Mouse (Mus musculus) CD4-positive, CD25-positive, alpha-beta regulatory T cell, adult 4 months (primary cell): ENCODE results near the gene Gng12. TPM values are rescaled to one million over a fixed set of nuclear protein-coding genes. Genes with fewer than 3 reads are reported as not detected.

Experiments used
- ATAC-seq: one replicate; pipeline ENCODE4 v1.8.0; 2017
- polyA plus RNA-seq, 2 experiments: library from polyadenylated mRNA; unstranded; fragments of 100-300 nt; shearing (Covaris generic); gene quantifications; one replicate each; pipeline ENCODE4 v1.2.1; 2017

Gene Gng12
- polyA plus RNA-seq, 2 experiments from 2014 or later, result 15.8 to 21.0 TPM

DNA sequence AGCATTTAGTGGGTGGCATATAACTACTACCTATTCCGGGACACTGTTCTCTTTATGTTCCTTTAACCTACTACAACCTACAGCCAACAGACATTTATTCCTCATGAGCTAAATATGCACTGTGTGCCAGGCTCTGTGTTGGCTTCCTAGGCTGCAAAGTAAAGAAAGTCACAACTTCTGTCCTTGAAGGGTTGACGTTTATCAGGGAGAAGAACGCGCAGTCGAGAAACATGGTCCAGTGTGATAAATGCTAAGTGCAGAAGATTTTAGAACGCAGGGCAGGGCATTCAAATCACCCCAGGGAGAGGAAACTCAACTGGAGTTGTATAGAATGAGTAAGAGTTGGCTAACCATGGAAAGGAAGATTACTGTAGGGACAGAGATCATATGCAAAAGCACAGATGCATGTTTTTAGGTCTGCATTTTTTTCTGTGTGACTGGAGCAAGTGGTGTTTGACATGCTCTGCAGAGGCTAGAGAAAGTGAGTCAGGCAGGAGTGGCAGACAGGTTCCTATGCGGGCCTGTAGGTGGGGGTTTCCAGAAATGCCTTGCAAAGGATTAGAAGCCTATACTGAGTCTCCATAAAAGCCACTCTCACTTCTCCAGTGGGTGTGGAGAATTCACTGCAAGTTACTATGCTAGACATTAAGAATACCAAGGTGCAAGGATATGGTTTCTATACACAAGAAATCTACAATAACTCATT, 161.9 kb downstream of the Gng12 start:
- ATAC-seq, result no peak

DNA sequence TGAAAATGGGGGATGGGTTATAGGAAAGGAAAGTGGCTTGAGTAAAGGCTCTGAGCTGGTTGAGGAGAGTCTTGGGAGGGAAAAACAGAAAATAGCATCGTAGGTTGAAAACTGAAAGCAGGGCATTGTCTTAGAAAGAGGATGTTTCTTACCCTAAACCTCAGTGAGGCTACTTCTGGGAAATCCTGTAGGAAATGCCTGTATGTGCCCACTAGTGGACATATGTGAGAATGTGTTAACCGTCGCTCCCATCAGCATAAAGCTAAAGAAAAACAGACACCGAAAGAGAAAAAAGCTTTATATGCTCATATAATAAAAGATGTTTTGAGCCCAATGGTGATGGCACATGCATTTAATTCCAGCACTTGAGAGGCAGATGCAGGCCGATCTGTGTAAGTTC, 163.9 kb downstream of the Gng12 start:
- no peak for ATAC-seq

DNA sequence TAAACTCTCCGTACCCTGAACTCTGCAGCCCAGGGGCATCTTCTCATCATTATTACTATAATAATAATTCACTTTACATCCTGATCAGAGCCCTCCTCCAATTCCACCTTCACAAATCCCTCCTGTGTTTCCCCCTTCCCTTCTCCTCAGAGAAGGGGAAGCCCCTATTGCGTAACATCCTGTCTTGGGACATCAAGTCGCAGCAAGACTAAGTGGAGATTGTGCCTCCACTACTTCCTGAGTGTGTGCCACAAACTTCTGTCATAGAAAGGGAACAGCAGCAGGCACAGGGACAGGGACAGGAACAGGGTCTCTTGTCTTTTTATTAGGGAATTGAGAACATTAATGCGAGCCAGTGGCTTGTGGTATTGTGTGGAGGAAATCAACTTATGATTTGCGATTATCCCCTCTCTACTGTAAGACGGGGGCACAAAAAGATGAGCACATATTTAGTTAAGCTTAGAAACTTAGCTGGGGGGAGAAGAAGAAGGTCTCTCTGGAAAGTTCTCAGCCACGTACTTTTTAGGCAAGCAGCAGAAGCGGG, 173.1 kb downstream of the Gng12 start:
- ATAC-seq, result peak; percentile 98

DNA sequence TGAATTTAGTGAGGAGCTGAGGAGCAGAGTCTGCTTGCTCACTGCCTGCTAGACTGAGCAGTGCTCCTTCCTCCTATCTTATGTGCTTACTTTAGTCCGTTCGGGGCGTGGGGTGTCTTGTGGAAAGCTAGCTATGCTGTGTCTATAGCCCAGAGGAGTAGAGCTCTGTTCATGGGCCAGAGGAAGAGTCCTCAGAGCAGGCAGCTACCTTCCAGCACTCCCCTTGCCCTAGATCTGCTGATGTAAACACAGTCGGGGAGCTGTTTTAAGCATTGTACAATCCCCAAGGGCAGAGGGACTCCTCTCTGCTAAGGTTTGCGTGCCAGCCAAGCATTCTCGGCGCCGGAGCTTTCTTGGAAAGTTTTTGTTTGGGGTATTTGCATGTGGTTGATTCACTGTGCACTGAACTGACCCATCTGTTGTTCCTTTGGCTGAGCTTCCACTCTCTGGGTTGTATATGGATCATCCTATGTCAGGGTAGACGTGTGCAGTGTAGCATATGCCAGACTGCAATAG, 173.7 kb downstream of the Gng12 start:
- peak; percentile 37 for ATAC-seq

Other genes starting within 250 kb of the Gng12 start
- not detected for gene Vmn1r35, start 210.5 kb upstream of the Gng12 start, polyA plus RNA-seq
- gene Vmn1r36, start 177.2 kb upstream of the Gng12 start, polyA plus RNA-seq, result not detected
- gene Vmn1r37, start 167.0 kb upstream of the Gng12 start, polyA plus RNA-seq, result not detected
- gene Vmn1r38, start 113.8 kb upstream of the Gng12 start, polyA plus RNA-seq, result not detected
- gene Vmn1r39, start 85.8 kb upstream of the Gng12 start, polyA plus RNA-seq, result not detected
- gene Gadd45a, start 141.1 kb downstream of the Gng12 start, polyA plus RNA-seq, result 1 to 10 TPM; 5.0 to 9.6 TPM